Mouse (Mus musculus): ENCODE data around the gene Pafah1b2.

The Pafah1b2 gene

DNA sequence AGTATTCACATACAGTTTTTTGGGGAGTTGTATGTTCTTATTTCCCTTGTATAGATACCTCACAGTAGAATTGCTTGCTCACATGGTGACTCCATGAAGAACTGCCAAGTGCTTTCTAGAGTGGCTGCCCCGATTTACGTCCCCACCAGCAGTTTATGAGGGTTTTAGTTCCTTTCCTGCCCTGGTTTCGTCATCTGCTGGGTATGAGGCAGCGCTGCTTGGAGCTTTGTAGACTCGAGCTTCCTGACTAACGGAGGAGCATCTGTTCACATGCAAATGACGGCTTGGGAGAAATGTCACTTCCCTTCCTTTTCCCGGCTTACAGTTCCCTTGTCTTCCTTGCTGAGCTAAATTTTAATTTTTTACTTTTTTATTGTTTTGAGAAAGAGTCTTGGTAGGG is 15.5 kb upstream of the Pafah1b2 start:
- in situ Hi-C loops (cut with MboI; ENCODE audit: low sequenced_read_pairs): no loop called here

DNA sequence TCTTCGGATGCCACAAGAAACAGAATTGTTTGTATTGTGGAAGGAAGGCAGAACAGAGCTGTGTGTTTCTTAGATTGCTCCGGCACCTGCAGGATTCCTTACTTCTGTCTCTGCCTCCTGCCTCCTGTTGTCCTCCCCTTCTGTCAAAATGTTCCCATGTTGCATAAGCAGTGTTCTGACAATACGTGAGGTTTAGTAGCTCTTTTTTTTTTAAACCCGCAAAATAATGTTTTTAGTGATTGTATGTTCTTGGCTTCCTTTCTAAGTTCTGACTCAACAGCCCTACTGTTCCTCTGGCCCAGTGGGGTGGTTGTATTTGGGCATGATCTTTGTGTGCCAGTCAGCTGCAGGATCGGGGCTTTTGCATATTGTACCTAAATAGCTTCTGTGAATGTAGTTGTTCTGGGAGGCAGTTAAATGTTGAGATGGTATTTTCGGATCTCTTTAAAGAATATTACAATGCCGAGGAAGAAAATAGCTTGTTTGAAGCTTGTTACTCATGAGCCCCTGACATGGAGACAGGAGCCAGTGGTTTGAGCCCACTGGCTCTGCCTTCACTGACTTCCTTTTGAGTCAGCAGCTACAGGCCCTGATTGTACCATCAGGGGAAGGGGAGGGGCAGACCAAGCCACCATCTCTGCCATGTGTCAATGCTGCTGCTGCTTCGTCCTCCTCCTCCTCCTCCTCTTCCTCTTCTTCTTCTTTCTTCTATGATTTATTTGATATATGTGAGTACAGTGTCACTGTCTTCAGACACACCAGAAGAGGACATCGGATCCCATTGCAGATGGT is 13.8 kb upstream of the Pafah1b2 start:
- in situ Hi-C loops (cut with MboI; ENCODE audit: low sequenced_read_pairs): no loop called here

DNA sequence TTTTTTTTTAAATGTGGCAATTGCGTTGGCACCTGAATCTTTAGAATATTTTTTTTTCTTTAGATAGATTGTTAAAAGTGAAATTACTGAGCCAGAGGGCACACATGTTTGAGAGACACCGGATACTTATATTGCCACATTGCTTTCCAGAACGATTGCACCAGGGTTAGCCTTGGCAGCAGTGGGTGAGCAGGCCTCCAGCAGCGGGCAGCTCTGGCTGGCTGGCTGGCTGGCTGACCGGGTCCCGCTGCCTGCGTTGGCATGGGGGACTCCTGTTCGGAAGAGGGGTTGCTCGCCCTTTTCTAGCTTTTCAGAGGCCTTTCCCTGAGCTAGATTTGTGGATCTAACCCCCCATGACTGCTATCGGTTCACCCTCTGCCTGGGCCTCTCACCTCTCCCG is 11.1 kb upstream of the Pafah1b2 start:
- in situ Hi-C loops (cut with MboI; ENCODE audit: low sequenced_read_pairs): no loop called here

DNA sequence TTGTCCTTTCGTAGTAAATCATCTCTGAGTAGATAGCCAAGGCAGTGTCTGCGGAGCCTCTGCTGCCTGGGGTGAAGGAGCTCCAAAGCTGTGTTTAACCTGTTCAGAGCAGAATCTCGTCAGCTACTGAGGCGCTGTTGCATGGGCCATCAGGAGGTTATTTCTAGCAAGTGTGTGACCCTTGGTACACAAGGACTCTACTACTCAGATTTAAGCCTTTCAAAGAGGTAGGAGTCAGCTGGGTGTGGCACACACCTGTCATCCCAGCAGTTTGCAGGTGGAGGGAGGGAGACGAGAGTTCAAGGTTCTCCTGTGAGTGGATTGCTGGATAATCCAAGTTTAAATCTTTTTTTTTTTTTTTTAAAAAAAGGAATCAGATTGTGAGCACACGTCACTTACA is 7.5 kb upstream of the Pafah1b2 start:
- in situ Hi-C loops (cut with MboI; ENCODE audit: low sequenced_read_pairs): no loop called here

DNA sequence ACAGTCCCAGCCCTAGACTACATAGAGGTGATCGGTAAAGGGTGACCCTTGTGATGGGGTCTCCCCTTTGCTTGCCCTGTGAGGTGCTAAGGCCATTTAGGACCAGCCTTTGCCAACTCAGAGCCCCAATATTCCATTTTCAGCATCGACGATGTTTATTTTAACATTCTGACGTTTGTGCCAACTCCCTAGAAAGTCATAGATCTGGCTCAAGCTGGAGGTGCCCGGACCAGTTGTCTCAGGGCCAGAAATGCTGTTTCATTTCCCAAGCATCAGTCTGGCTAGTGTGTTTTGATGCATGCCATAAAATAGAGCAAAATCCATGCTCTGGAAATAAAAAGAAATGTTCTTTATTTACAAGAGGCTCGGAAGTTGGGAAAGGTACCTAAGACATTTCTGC is 5.8 kb upstream of the Pafah1b2 start:
- in situ Hi-C loops (cut with MboI; ENCODE audit: low sequenced_read_pairs): no loop called here

DNA sequence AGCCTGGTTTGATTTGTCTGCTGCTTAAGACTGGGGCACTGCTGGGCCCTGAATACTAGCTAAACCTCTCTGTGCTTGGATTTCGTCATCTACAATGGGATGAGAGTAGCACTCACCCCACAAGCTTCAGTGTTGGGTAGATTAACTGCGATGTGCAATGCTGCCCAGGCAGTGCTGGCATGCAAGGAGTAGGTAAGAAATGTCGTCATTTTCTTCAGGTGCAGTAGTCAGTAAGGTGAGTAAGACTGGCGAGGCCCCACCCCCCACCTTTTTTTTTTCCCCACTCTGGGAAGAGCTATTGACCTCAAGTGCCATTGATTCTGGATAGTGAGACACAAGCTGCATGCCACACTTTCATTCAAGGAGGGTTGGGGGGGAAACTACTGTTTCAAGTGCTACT is 3.9 kb upstream of the Pafah1b2 start:
- in situ Hi-C loops (cut with MboI; ENCODE audit: low sequenced_read_pairs): no loop called here

DNA sequence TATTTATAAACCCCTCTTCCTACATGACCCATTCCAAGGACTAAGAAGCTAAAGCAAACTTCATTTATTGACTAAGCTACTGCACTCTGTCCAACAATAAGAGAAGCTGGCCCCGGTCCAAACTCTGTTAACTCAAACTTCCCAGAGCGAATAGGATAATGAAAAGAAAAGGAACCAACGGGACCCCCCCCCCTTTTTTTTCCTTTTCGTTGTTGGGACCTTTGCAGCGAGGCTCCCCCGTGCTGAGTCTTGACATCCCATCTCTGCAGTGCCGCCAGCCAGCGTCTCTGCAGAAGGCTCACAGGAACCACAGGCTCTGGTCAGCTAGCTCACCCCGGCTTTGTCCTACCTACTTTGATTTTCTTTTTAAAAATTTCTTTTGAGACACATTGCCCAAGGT is 3.3 kb upstream of the Pafah1b2 start:
- in situ Hi-C loops (cut with MboI; ENCODE audit: low sequenced_read_pairs): no loop called here

DNA sequence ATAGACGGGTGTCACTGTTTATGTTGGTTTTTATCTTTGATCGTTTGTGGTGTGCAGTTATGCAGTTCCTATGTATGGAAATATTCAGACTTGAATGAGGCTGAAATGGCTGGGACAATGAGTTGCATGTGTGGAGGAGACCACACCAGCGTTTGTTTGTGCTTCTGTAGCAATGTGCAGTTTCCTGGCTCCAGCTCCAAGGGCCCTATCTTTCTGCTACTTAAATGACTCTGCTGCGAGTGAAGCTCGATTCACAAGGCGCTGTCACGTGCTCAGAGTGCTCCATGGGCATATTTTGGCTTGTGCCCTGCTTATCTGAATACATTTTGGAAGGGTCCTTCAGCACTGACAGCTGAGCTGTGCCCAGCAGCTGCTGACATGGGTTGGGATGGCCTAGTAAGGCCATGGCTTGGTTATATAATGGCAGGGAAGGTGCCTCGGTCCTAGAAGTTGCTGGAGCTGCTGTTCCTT is 2.6 kb upstream of the Pafah1b2 start:
- in situ Hi-C loops (cut with MboI; ENCODE audit: low sequenced_read_pairs): no loop called here

DNA sequence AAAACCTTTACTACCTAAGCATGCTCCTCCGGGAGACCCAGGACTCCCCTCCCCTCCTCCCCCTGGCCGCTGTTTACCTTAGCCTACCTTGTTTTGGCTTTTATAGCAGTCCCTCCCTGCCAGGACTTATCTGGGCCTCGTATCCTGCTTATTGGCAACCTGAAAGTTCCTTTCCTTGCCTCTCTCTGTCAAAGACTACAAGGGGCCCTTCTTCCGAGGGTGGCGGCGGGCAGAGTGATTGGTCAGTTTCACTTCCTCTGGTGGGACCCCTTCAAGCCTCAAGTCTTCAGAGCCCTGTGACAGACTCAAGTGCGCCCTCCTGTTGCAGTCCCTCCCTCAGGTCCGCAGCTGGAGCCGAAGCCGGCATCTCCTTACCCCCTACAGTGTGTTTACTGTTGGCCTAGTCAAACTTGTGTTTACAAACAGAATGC is 1.8 kb upstream of the Pafah1b2 start:
- in situ Hi-C loops (cut with MboI; ENCODE audit: low sequenced_read_pairs): no loop called here

DNA sequence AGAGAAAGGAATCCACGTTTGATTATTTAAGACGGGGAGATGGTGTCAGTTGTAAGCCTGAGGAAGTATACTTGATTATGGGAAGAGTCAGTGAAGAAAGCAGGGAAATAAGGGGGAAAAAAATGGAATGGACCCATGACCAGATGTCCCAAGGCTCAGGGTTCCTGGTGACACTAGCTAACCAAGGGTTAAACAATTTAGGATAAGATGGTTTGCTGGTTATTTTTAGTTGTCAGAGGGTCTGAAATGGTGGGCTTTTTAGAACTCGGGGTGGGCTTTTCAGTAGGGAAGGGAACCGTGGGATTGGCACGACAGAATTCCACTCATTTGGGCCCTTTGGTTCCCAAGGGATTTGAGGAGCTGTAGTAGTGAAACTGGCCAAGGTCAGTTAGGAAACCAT is 1.1 kb upstream of the Pafah1b2 start:
- in situ Hi-C loops (cut with MboI; ENCODE audit: low sequenced_read_pairs): no loop called here

DNA sequence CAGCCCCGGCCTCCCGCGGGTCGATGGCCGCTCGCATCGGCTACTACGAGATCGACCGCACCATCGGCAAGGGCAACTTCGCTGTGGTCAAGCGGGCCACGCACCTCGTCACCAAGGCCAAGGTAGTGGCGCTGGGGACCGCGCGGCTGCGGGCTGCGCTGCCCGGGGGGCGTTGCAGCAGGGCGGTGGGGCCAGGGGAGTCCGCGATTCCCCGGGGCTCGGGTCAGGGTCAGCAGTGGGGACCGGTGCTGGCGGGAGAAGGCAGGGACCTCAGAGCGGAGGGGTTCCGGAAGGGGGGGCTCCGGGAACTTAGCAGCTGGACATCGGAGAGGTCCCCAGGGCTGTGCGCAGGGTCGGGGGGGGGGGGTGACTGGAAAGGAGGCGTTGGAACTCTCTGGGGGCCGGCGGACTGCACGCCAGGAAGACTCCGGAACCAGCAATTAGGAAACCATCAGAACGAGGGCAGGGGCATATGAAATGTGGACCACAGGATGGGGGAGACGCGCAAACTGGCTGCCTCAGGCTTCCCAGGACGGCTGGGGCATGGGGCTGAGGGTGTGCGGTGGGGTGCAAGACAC is 608 bp upstream of the Pafah1b2 start:
- in situ Hi-C loops (cut with MboI; ENCODE audit: low sequenced_read_pairs): no loop called here

DNA sequence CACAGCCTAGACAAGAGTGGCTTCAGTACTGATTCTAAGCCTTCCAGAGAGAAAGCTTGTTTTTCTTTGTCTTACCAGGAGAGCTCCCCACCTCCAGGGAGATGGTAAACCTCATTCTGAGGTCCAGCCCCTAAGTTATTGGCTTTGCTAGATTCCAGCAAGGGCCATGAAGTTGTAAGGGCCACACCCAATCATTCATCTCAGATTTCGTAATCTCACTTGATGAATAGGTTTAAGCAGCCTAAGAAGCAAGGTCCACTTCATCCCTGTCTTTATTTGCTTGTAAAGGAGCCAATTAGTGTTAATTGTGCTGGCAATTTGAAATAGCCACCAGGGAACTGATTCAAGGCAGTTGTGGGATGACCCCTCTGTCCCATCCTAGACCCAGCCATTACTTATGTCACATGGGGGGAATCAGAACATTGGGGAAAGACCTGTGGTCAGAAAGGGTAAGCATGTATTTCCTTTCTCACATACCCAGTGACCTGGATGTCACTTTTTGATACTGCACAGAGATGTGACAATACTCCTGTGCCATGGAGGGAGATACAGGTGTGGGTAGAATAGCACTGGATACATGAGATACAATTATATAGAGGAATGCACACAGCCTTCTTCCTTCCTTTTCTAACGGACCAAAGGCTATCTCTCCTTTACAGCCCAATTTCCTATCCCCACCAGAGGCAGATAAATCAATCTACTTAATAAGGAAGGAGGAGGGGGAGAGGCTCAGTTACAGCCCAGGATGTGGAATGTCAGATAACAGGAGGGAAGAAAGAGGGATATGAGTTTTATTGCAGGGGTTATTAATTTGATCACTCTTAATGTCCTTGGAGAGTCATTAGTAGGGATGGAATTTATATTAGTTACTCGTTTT is 1.2 kb downstream of the Pafah1b2 start:
- in situ Hi-C loops (cut with MboI; ENCODE audit: low sequenced_read_pairs): no loop called here

DNA sequence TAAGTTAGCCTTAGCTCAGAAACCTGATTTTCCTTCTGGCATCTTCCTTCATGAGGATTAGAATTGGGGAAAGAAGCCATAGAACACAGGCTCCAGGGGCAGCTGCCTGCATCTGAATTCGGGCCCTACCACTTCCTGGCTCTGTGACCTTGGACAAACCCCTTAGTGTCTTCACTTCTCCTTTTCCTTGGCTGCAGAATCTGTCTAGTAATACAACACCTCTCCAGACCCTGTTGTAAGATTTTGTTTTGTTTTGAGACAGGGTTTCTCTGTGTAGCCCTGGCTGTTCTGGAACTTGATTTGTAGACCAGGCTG is 2.9 kb downstream of the Pafah1b2 start:
- in situ Hi-C loops (cut with MboI; ENCODE audit: low sequenced_read_pairs): loop anchor here (5.0 kb wide), 1 partner anchor 173 kb away; no protein-coding TSS in a partner anchor

DNA sequence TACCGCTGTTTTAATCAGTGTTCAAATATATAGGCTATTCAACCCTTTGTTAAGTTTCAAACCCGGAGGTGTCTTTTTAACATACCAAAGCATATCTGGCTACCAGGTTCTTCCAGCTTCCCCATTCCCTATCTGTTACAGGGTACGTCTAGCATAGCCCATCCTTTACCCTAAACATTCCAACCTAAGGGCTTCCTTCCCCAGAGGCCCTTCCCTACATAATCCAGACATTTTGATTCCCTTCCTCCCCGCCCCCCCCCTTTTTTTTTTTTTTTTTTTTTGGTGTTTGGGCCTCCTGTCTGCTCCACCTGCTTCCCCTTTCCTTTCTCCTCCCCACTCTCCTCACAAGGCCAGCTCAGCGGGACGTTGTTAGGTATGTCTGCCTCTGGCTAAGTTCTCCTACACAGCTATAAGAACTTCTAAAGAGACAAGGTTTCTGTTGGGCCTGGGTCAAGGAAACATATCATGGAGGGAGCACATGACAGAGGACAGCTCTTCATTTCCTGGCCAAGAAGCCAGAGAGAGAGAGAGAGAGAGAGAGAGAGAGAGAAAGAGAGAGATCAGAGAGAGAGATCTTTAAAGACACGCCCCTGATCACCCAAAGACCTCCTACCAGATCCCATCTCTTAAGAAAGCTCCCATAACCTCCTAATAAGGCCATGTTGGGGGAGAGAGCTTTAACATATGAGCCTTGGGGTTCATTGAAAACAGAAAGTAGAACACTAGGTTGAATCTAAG is 3.4 kb downstream of the Pafah1b2 start:
- in situ Hi-C loops (cut with MboI; ENCODE audit: low sequenced_read_pairs): loop anchor here (5.0 kb wide), 1 partner anchor 173 kb away; no protein-coding TSS in a partner anchor

DNA sequence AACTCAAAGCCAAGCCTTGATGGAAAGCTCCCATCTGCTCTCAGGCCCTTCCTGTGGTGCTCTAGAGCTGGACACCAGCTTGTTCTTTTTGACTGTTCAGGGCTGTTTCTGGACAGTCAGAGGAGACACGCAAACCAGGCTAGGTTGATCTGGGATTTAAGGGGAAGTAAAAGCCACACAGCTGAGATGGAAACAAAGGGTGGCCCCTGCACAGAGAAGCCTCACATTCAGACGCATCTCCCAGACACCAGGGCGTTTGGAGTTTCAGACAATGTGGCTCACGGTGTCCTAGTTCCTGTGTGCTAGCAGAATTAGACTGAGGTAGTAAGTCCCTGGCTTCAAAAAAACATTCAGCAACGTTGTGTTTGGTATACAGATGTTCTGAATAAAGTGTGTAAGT is 6.3 kb downstream of the Pafah1b2 start:
- in situ Hi-C loops (cut with MboI; ENCODE audit: low sequenced_read_pairs): loop anchor here (5.0 kb wide), 1 partner anchor 176 kb away; no protein-coding TSS in a partner anchor

DNA sequence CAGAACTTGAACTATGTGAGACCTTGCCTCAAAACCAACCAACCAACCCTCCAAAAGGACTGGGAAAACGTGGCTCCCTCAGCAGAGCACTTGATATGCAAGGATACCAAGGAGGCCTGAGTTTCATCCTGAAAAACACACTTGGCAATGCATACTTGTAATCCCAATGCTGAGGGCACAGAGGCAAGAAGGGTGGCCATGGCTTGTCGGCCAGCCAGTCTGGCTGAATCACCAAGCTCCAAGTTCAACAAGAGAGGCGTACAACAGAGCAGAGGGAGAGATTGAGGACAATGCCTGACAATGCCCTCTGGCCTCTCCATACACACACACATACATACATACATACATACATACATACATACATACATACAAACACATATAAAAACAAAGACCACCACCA is 8.0 kb downstream of the Pafah1b2 start:
- in situ Hi-C loops (cut with MboI; ENCODE audit: low sequenced_read_pairs): no loop called here

DNA sequence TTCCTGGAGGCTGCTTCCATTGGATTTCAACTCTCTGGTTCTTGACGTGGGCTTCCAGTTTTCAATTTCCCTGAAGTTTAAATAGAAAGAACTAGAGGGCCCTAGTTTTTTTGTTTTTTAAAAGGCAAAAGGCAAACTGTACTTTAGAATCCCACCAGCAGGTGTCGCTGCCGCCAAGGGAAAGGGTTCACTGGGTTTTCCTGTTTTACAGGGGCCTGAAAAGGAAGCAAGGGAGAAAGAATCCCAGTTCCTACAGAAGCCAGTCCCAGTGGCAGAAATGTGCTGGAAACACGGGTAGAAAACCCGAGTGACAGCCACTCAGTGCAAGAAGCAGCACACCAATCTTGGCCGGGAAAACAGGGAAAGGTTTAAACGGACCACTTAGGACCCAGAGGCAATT is 8.8 kb downstream of the Pafah1b2 start:
- in situ Hi-C loops (cut with MboI; ENCODE audit: low sequenced_read_pairs): no loop called here

DNA sequence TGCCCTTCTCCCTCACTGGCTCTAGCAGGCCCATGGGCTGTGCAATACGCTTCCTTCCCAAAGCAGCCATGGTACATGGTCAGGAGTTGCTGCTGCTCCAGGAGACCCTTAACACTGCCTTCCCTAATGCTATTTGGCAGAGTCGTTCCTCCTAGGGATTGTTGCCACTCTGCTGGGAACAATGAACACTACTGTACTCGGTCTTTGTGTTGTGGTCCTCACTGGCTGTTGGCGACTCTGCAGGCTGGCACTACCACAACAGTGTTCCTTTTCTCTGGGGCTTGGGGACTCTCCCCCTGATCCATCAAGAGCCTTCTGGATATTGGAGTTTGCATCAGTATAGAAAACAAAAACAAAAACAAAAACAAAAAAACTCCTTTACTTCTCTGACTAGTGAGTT is 13.5 kb downstream of the Pafah1b2 start:
- in situ Hi-C loops (cut with MboI; ENCODE audit: low sequenced_read_pairs): no loop called here

DNA sequence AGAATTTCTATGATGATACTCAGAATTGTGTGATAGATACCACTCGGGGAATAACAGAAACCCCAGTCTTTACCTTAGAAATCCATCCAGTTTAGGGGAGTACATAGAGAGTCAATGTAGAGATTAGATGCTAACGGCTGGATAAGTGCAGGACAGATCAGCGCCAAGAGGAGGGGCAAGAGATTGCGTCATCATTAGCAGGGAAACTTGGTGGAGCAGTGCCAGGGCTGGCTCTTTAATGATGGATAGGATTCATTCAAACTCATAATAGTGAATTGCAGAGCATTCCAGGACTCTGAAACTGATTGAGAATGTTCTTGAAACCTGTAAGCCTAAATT is 27.3 kb downstream of the Pafah1b2 start:
- in situ Hi-C loops (cut with MboI; ENCODE audit: low sequenced_read_pairs): no loop called here

DNA sequence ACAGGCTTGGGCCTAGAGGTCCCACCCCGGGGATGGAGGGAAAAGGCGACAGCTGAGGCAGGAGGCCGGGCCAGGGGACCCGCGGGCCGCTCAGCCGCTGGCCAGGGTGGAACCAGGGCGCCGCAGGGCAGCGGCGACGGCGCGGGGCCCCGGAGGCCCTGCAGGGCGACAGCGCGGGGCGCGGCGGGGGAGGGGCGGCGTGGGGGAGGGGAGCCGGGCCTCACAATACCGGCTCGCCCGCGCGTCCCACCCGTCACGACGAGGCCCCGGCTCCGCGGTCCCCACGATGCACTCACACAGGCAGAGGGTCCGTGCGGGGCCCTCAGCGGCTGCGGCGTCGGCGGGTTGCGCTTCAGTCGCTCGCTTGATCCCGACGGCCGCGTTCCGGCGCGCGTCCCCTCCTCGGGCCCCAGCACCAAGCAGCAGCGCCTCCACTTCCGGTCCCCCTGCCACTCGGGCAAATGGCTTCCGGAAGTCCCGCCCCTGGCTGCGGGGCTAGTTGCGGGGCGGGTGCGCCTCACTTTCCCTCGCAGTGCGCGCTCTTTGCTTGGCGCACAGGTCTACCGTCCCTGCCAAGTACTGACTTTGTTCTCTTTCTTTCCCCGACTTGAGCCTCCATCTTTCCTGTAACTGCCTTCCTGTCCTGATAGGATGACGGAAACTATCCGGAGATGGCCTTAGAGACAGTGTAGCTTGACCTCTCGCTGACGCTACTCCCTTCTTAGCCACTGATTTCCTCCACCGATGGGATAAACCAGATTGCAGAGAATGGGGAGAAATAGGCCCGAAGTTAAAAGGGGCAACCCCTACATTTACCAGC is 27.9 kb downstream of the Pafah1b2 start:
- in situ Hi-C loops (cut with MboI; ENCODE audit: low sequenced_read_pairs): no loop called here

Data from CH12F3 (cell line).